Mouse (Mus musculus): Measurements from ENCODE around the gene Col4a2. TPM values are rescaled to one million over a fixed set of nuclear protein-coding genes. Genes with fewer than 3 reads are reported as not detected.

The Col4a2 gene
- polyA plus RNA-seq, 1 experiment from 2014 or later: 33.8 TPM

- no peak for ATAC-seq
- no peaks in the 10 kb centered on the region for H3K9me3 ChIP-seq (replicated peaks; ENCODE audit: control insufficient read depth, low read length, poor library complexity, severe bottlenecking)
- WGBS: 84% methylated on average over 5 of the region's 5 CpGs
- peaks cover 4% of the 10 kb centered on the region for H3K4me1 ChIP-seq (ENCODE audit: control insufficient read depth, insufficient read depth, low read length)
- H3K27ac ChIP-seq (ENCODE audit: low read length): no peak overlapping the region
- no peaks in the 10 kb centered on the region for H3K36me3 ChIP-seq (ENCODE audit: control insufficient read depth, insufficient read depth, low read length)
- H3K4me3 ChIP-seq (ENCODE audit: low read depth, low read length): no peak overlapping the region
- no peak overlapping the region for H3K4me2 ChIP-seq (ENCODE audit: low read length)
- H3K9ac ChIP-seq (ENCODE audit: low read depth, low read length): no peak overlapping the region
- no peaks in the 10 kb centered on the region; the same call in 1 of the 2 replicates for H3K27me3 ChIP-seq (ENCODE audit: control insufficient read depth, insufficient read depth, low read depth, low read length)
These were observed 55.1 kb downstream of the Col4a2 start for GRCm38 (mm10) chr8:11367670-11368069.

GRCm38 (mm10) chr8:11369526-11370203 lies 57.1 kb downstream of the Col4a2 start:
- 90% methylated on average over 19 of the region's 19 CpGs for WGBS
- H3K9ac ChIP-seq (ENCODE audit: low read depth, low read length): no peak overlapping the region
- ATAC-seq: no peak

DNA sequence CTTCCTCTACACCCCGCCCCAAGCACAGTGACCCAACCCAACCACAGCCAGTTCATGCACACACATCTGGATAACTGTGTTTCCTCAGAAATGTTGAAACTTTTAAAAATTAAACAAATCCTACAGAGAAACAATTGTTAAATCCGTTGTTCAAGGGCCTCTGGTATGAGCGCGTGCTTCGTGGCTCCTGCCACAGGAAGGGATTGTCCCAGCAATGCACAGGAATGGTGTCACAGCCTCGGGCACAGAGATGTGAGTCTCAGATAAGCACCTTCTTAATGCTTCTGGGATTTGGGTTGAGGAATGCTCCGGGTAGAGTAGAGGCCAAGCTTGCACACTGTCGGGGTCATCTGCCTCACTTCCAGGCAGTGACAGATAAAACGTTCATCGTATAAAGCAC lies 58.7 kb downstream of the Col4a2 start:
- Histone ChIP-seq H3K27me3 (ENCODE audit: control insufficient read depth, insufficient read depth, low read depth, low read length) (no peaks in the 10 kb centered on the region; the same call in 1 of the 2 replicates), H3K4me3 (ENCODE audit: low read depth, low read length) (no peak overlapping the region), H3K36me3 (ENCODE audit: control insufficient read depth, insufficient read depth, low read length) (no peaks in the 10 kb centered on the region), H3K4me1 (ENCODE audit: control insufficient read depth, insufficient read depth, low read length) (no peaks in the 10 kb centered on the region), H3K9ac (ENCODE audit: low read depth, low read length) (no peak overlapping the region), H3K27ac (ENCODE audit: low read length) (no peak overlapping the region), H3K4me2 (ENCODE audit: low read length) (no peak overlapping the region), H3K9me3 (replicated peaks; ENCODE audit: control insufficient read depth, low read length, poor library complexity, severe bottlenecking) (no peaks in the 10 kb centered on the region)
- WGBS: 85% methylated on average over 10 of the region's 10 CpGs
- no peak for ATAC-seq

More at GRCm38 (mm10) chr8:11369526-11370203, 57.1 kb downstream of the Col4a2 start:
- no peaks in the 10 kb centered on the region for H3K4me1 ChIP-seq (ENCODE audit: control insufficient read depth, insufficient read depth, low read length)
- no peaks in the 10 kb centered on the region for H3K36me3 ChIP-seq (ENCODE audit: control insufficient read depth, insufficient read depth, low read length)
- no peaks in the 10 kb centered on the region; the same call in 1 of the 2 replicates for H3K27me3 ChIP-seq (ENCODE audit: control insufficient read depth, insufficient read depth, low read depth, low read length)
- no peak overlapping the region for H3K4me2 ChIP-seq (ENCODE audit: low read length)
- no peak overlapping the region for H3K27ac ChIP-seq (ENCODE audit: low read length)
- no peak overlapping the region for H3K4me3 ChIP-seq (ENCODE audit: low read depth, low read length)
- no peaks in the 10 kb centered on the region for H3K9me3 ChIP-seq (replicated peaks; ENCODE audit: control insufficient read depth, low read length, poor library complexity, severe bottlenecking)

GRCm38 (mm10) chr8:11372080-11372479 lies 59.5 kb downstream of the Col4a2 start:
- Histone ChIP-seq H3K4me1 (ENCODE audit: control insufficient read depth, insufficient read depth, low read length) (no peaks in the 10 kb centered on the region), H3K27me3 (ENCODE audit: control insufficient read depth, insufficient read depth, low read depth, low read length) (no peaks in the 10 kb centered on the region; the same call in 1 of the 2 replicates), H3K4me2 (ENCODE audit: low read length) (no peak overlapping the region), H3K9ac (ENCODE audit: low read depth, low read length) (no peak overlapping the region), H3K9me3 (replicated peaks; ENCODE audit: control insufficient read depth, low read length, poor library complexity, severe bottlenecking) (no peaks in the 10 kb centered on the region), H3K4me3 (ENCODE audit: low read depth, low read length) (no peak overlapping the region), H3K27ac (ENCODE audit: low read length) (no peak overlapping the region), H3K36me3 (ENCODE audit: control insufficient read depth, insufficient read depth, low read length) (no peaks in the 10 kb centered on the region)
- ATAC-seq: no peak
- WGBS: 94% methylated on average over 8 of the region's 8 CpGs

DNA sequence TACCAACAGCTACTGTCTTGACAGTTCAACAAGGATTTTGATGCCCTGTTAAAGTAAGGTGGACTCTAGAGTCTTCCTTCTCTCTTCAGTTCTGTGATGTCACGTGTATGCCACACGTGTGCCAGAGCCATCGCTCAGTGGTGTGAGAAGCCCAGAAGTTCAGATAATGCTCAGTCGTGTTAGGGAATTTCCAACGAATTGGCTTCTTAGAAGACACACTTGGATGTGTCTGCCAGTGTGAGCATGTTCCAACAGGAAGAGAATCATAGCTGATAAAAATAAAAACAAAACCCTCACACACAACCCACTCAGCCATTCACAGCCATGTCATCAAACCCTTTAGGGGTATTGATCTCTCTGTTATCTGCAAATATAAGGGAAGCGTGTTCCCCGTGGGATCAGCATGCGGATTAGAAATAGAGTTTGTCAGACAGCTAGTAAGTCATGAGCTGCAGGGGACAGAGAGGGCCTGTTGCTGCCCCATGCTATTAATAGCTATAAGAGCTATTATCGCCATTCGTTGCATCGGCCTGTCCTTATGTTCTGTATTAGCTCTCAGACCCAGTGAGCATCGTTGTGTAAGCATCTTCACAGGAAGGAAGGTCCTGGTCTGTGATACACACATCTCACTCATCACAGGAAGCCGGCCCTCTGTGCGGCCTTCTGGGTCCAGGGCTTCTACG lies 61.2 kb downstream of the Col4a2 start:
- Histone ChIP-seq H3K4me2 (ENCODE audit: low read length) (no peak overlapping the region), H3K4me3 (ENCODE audit: low read depth, low read length) (no peak overlapping the region), H3K36me3 (ENCODE audit: control insufficient read depth, insufficient read depth, low read length) (no peaks in the 10 kb centered on the region), H3K9ac (ENCODE audit: low read depth, low read length) (no peak overlapping the region), H3K9me3 (replicated peaks; ENCODE audit: control insufficient read depth, low read length, poor library complexity, severe bottlenecking) (no peaks in the 10 kb centered on the region), H3K27me3 (ENCODE audit: control insufficient read depth, insufficient read depth, low read depth, low read length) (no peaks in the 10 kb centered on the region), H3K4me1 (ENCODE audit: control insufficient read depth, insufficient read depth, low read length) (no peaks in the 10 kb centered on the region), H3K27ac (ENCODE audit: low read length) (no peak overlapping the region)
- ATAC-seq: no peak
- WGBS: 92% methylated on average over 15 of the region's 15 CpGs

- no peak overlapping the region for H3K4me3 ChIP-seq (ENCODE audit: low read depth, low read length)
- H3K9me3 ChIP-seq (replicated peaks; ENCODE audit: control insufficient read depth, low read length, poor library complexity, severe bottlenecking): no peaks in the 10 kb centered on the region
- no peaks in the 10 kb centered on the region for H3K36me3 ChIP-seq (ENCODE audit: control insufficient read depth, insufficient read depth, low read length)
- H3K4me2 ChIP-seq (ENCODE audit: low read length): no peak overlapping the region
- no peak overlapping the region for H3K9ac ChIP-seq (ENCODE audit: low read depth, low read length)
- no peaks in the 10 kb centered on the region for H3K27me3 ChIP-seq (ENCODE audit: control insufficient read depth, insufficient read depth, low read depth, low read length)
- no peaks in the 10 kb centered on the region for H3K4me1 ChIP-seq (ENCODE audit: control insufficient read depth, insufficient read depth, low read length)
- ATAC-seq: no peak
- WGBS: 86% methylated on average over 15 of the region's 15 CpGs
- H3K27ac ChIP-seq (ENCODE audit: low read length): no peak overlapping the region
These were observed 61.9 kb downstream of the Col4a2 start for GRCm38 (mm10) chr8:11374326-11375076.

DNA sequence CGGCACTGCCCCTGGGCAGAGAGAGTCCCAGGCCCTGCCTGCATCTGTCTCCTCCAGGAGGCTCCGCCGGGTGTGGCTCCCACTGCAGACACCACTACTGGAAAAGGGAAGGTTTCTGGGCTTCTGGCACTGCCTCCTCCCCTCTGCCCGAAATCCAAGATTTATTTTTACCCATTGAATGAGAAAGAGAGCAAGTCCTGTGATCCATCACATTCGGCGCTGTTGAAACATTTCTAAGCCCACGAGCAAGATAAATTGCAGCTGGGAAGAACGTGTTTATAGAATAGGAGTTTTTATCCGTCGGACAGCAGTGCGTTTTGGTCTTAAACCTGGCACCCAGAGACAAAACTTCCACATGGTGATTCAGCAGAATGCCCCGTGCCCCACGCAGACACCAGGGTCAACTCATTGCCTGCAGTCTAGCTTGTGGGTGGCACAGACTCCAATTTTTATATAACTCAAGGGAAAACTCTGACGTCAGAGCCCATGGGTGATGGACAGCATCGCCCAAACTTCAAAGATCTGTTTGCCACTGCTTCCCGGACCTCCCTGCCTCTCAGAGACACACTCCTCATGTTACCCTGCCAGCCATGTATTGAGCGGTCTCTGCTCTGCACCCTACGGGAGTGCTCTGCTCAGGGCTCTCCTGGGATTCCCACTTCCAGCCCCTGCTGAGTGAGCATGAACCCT lies 63.3 kb downstream of the Col4a2 start:
- Histone ChIP-seq H3K36me3 (ENCODE audit: control insufficient read depth, insufficient read depth, low read length) (no peaks in the 10 kb centered on the region), H3K4me1 (ENCODE audit: control insufficient read depth, insufficient read depth, low read length) (no peaks in the 10 kb centered on the region), H3K27me3 (ENCODE audit: control insufficient read depth, insufficient read depth, low read depth, low read length) (no peaks in the 10 kb centered on the region), H3K4me3 (ENCODE audit: low read depth, low read length) (no peak overlapping the region), H3K27ac (ENCODE audit: low read length) (no peak overlapping the region), H3K9me3 (replicated peaks; ENCODE audit: control insufficient read depth, low read length, poor library complexity, severe bottlenecking) (no peaks in the 10 kb centered on the region), H3K9ac (ENCODE audit: low read depth, low read length) (no peak overlapping the region), H3K4me2 (ENCODE audit: low read length) (no peak overlapping the region)
- WGBS: 84% methylated on average over 18 of the region's 18 CpGs
- no peak for ATAC-seq

GRCm38 (mm10) chr8:11377391-11378210 lies 65.0 kb downstream of the Col4a2 start:
- ATAC-seq: no peak
- Histone ChIP-seq H3K27ac (ENCODE audit: low read length) (no peak overlapping the region), H3K36me3 (ENCODE audit: control insufficient read depth, insufficient read depth, low read length) (no peaks in the 10 kb centered on the region), H3K4me2 (ENCODE audit: low read length) (no peak overlapping the region), H3K27me3 (ENCODE audit: control insufficient read depth, insufficient read depth, low read depth, low read length) (no peaks in the 10 kb centered on the region), H3K9ac (ENCODE audit: low read depth, low read length) (no peak overlapping the region), H3K4me3 (ENCODE audit: low read depth, low read length) (no peak overlapping the region), H3K9me3 (replicated peaks; ENCODE audit: control insufficient read depth, low read length, poor library complexity, severe bottlenecking) (no peaks in the 10 kb centered on the region), H3K4me1 (ENCODE audit: control insufficient read depth, insufficient read depth, low read length) (peaks cover 5% of the 10 kb centered on the region; the same call in 1 of the 2 replicates)
- 67% methylated on average over 16 of the region's 16 CpGs for WGBS

Data from midbrain, embryonic 16.5 days (tissue).